Mouse (Mus musculus) Patski (cell line): ENCODE measurements around the gene Senp1. TPM values are rescaled to one million over a fixed set of nuclear protein-coding genes. Genes with fewer than 3 reads are reported as not detected.
A peak's percentile ranks its signal among the peaks of the same experiment; 100 is the strongest.

Experiments
- ATAC-seq: fragments of 100-300 bp; one replicate; pipeline ENCODE4 v1.8.0; 2021
- CTCF ChIA-PET: fragments of 350-600 bp; sonication (Branson Sonifier 250); formaldehyde crosslinking; loops from one replicate; lab custom pipeline; 2022; ENCODE audit warnings: inconsistent platforms; lab: Charles Lee
- POLR2A ChIA-PET: fragments of 350-600 bp; sonication (Branson Sonifier 250); formaldehyde crosslinking; loops from one replicate; lab custom pipeline; 2022; ENCODE audit warnings: antibody characterized with exemption, inconsistent platforms; lab: Charles Lee
- DNase-seq: peaks from one replicate; pipeline ENCODE4 v3.0.0-alpha.2; 2011; ENCODE audit warnings: low read depth, low spot score
- H3K27me3 ChIP-seq: fragments of 371-371 bp; one replicate; pipeline ENCODE4 v1.5.1; 2021
- CTCF ChIP-seq: fragments of 100-300 bp; IDR thresholded peaks from one replicate; pipeline ENCODE4 v1.5.1; 2021
- in situ Hi-C: fragments of 300-500 bp; cut with MboI; formaldehyde crosslinking; loops from 3 replicates; pipeline ENCODE4 v1.11.1; 2018; ENCODE audit warnings: low pct_unique_long_range_greater_than_20kb, mixed read lengths
- polyA plus RNA-seq: library from polyadenylated mRNA; unstranded; gene quantifications from one replicate; pipeline ENCODE4 v1.2.3, GENCODE M21; 2021

Senp1 gene
- polyA plus RNA-seq, 1 experiment from 2014 or later = 22.1 TPM

GRCm38 (mm10) chr15:97992712-97993286, 100.7 kb downstream of the Senp1 start:
- H3K27me3 ChIP-seq = no peaks in the 10 kb centered on the region
- ChIA-PET CTCF (interaction anchor here (1.7 kb wide), 1 partner anchor 29 kb away, joined by 4 read pairs; the partner anchor contains the start of gene Tmem106c), POLR2A (no interaction called here)
- in situ Hi-C loops = no loop called here
- DNase-seq (no peak), ATAC-seq (no peak)
- no peak for TF ChIP-seq CTCF

GRCm38 (mm10) chr15:97992027-97992711, 101.4 kb downstream of the Senp1 start:
- in situ Hi-C loops = no loop called here
- CTCF ChIA-PET = interaction anchor here (1.7 kb wide), 1 partner anchor 28 kb away, joined by 4 read pairs; the partner anchor contains the start of gene Tmem106c
- no peaks in the 10 kb centered on the region for H3K27me3 ChIP-seq
- POLR2A ChIA-PET = no interaction called here
- TF ChIP-seq CTCF = no peak
- DNase-seq (no peak), ATAC-seq (no peak)

- ATAC-seq = no peak
- no peak for TF ChIP-seq CTCF
- DNase-seq = no peak
- in situ Hi-C loops = no loop called here
- ChIA-PET POLR2A (no interaction called here), CTCF (interaction anchor here (1.7 kb wide), 1 partner anchor 28 kb away, joined by 4 read pairs; the partner anchor contains the start of gene Tmem106c)
- no peaks in the 10 kb centered on the region for H3K27me3 ChIP-seq
These were observed 102.2 kb downstream of the Senp1 start for GRCm38 (mm10) chr15:97991285-97991895.

- ChIA-PET CTCF (interaction anchor here (1.3 kb wide), 1 partner anchor 10 kb away, joined by 3 read pairs; no protein-coding TSS in a partner anchor), POLR2A (no interaction called here)
- no peaks in the 10 kb centered on the region for H3K27me3 ChIP-seq
- TF ChIP-seq CTCF = no peak
- ATAC-seq (no peak), DNase-seq (no peak)
- in situ Hi-C loops = no loop called here
These were observed 102.8 kb downstream of the Senp1 start for GRCm38 (mm10) chr15:97990721-97991120.

GRCm38 (mm10) chr15:97990124-97990523, 103.4 kb downstream of the Senp1 start:
- ATAC-seq (no peak), DNase-seq (peak; percentile 85)
- POLR2A ChIA-PET = interaction anchor here (0.6 kb wide), 1 partner anchor 20 kb away, joined by 3 read pairs; no protein-coding TSS in a partner anchor
- CTCF ChIA-PET = interaction anchor here (1.3 kb wide), 1 partner anchor 9 kb away, joined by 3 read pairs; no protein-coding TSS in a partner anchor
- in situ Hi-C loops = no loop called here
- TF ChIP-seq CTCF = no peak
- no peaks in the 10 kb centered on the region for H3K27me3 ChIP-seq

- in situ Hi-C loops = no loop called here
- no peak for DNase-seq
- ATAC-seq = no peak
- H3K27me3 ChIP-seq = no peaks in the 10 kb centered on the region
- no peak for TF ChIP-seq CTCF
- POLR2A ChIA-PET = interaction anchor here (0.7 kb wide), 1 partner anchor 93 kb away, joined by 3 read pairs; no protein-coding TSS in a partner anchor
- CTCF ChIA-PET = interaction anchor here (1.3 kb wide), 1 partner anchor 9 kb away, joined by 3 read pairs; no protein-coding TSS in a partner anchor
These were observed 104.0 kb downstream of the Senp1 start for GRCm38 (mm10) chr15:97989544-97989943.

Other genes with a start within 250 kb of the Senp1 start
- 210 TPM for gene Hdac7, start 249.2 kb downstream of the Senp1 start, polyA plus RNA-seq
- 47.9 TPM for gene Vdr, start 183.1 kb downstream of the Senp1 start, polyA plus RNA-seq
- 118 TPM for gene Tmem106c, start 129.5 kb downstream of the Senp1 start, polyA plus RNA-seq
- gene Col2a1, start 89.0 kb downstream of the Senp1 start, polyA plus RNA-seq = 0.54 TPM
- 97.8 TPM for gene Pfkm, start 1.2 kb downstream of the Senp1 start, polyA plus RNA-seq
- 47.7 TPM for gene Asb8, start 71.9 kb upstream of the Senp1 start, polyA plus RNA-seq
- gene Ccdc184, start 73.4 kb upstream of the Senp1 start, polyA plus RNA-seq = not detected
- gene Olfr288, start 101.8 kb upstream of the Senp1 start, polyA plus RNA-seq = not detected
- gene Gm44579, start 127.2 kb upstream of the Senp1 start, polyA plus RNA-seq = not detected
- not detected for gene Olfr287, start 127.3 kb upstream of the Senp1 start, polyA plus RNA-seq
- gene Olfr286, start 140.7 kb upstream of the Senp1 start, polyA plus RNA-seq = not detected
- not detected for gene H1fnt, start 163.5 kb upstream of the Senp1 start, polyA plus RNA-seq
- 1.3 TPM for gene Zfp641, start 202.4 kb upstream of the Senp1 start, polyA plus RNA-seq
- not detected for gene Olfr285, start 223.6 kb upstream of the Senp1 start, polyA plus RNA-seq
- gene Olfr284, start 247.2 kb upstream of the Senp1 start, polyA plus RNA-seq = not detected